ENCODE assay signal across 20 mouse cellular contexts in genomic region chr16:14304791-14305190, GRCm38 (mm10). TPM values are rescaled to one million over a fixed set of nuclear protein-coding genes. Genes with fewer than 3 reads are reported as not detected.
A peak's percentile ranks its signal among the peaks of the same experiment; 100 is the strongest.
DNase-seq lines count a peak whose midpoint lies in the region; ATAC-seq lines count a peak whose summit lies in the region.
"Had no signal": no experiment of that assay in that cellular context is flagged by ENCODE, and none has a peak within 500 bp of the region (broad histone marks: within the 10 kb centered on the region; RNA-seq: fewer than 3 reads in every experiment).

No protein-coding gene starts in this region.

- H3K9ac ChIP-seq in forebrain, embryonic 15.5 days (replicated peaks), result no peak overlapping the region
- H3K9ac ChIP-seq in intestine, embryonic 15.5 days, result no peak overlapping the region
- H3K9ac ChIP-seq: embryonic facial prominence, embryonic 12.5 days; forebrain, embryonic 12.5 days; forebrain, postnatal 0 days; heart, embryonic 12.5 days; hindbrain, embryonic 14.5 days had no signal

- H3K9me3 ChIP-seq in forebrain, embryonic 10.5 days, result no peaks in the 10 kb centered on the region
- H3K9me3 ChIP-seq in forebrain, embryonic 15.5 days, result no peaks in the 10 kb centered on the region
- H3K9me3 ChIP-seq in intestine, embryonic 15.5 days, result no peaks in the 10 kb centered on the region
- H3K9me3 ChIP-seq: embryonic facial prominence, embryonic 12.5 days; forebrain, embryonic 12.5 days; heart, embryonic 12.5 days; hindbrain, embryonic 10.5 days had no signal

- H3K4me1 ChIP-seq in forebrain, embryonic 10.5 days, result no peaks in the 10 kb centered on the region
- H3K4me1 ChIP-seq in forebrain, embryonic 15.5 days, result no peaks in the 10 kb centered on the region
- 0 out of 2 replicates have a peak, but pooled peaks cover 2% of the 10 kb centered on the region for H3K4me1 ChIP-seq in intestine, embryonic 15.5 days (replicated peaks)
- H3K4me1 ChIP-seq: embryonic facial prominence, embryonic 12.5 days; forebrain, embryonic 12.5 days; hindbrain, embryonic 10.5 days had no signal

- peaks cover 93% of the 10 kb centered on the region for H3K36me3 ChIP-seq in forebrain, embryonic 10.5 days (replicated peaks)
- peaks cover 64% of the 10 kb centered on the region for H3K36me3 ChIP-seq in forebrain, embryonic 15.5 days
- peaks cover 12% of the 10 kb centered on the region; the same call in 1 of the 2 replicates for H3K36me3 ChIP-seq in intestine, embryonic 15.5 days

- no peak overlapping the region for H3K27ac ChIP-seq in forebrain, embryonic 10.5 days
- no peak overlapping the region for H3K27ac ChIP-seq in forebrain, embryonic 15.5 days (replicated peaks)
- H3K27ac ChIP-seq in intestine, embryonic 15.5 days, result no peak overlapping the region
- H3K27ac ChIP-seq: embryonic facial prominence, embryonic 12.5 days; forebrain, embryonic 12.5 days; gastrocnemius, adult 2 months; hindbrain, embryonic 10.5 days; hindbrain, embryonic 14.5 days had no signal

- peak; percentile 6 for DNase-seq in forebrain, embryonic 10.5 days (ENCODE audit: extremely low spot score, low spot score)
- peak; percentile 65 for DNase-seq in testis, postnatal 10 days (ENCODE audit: low spot score)
- DNase-seq in testis, postnatal 14 days (ENCODE audit: low spot score), result no peak
- peak; percentile 25 for DNase-seq in NIH3T3 (ENCODE audit: low read depth)
- DNase-seq in cerebellum, adult 9-11 months, result no peak
- DNase-seq: cerebellum, adult 11 months; cerebellum, adult 8-10 months; cerebellum, postnatal 25 days; forebrain, postnatal 0 days; gastrocnemius, adult 2 months; gastrocnemius, postnatal 25 days; kidney, adult 11 months; kidney, adult 9 months had no signal

- 90% methylated on average over 3 of the region's 3 CpGs for WGBS in forebrain, embryonic 10.5 days
- 89% methylated on average over 3 of the region's 3 CpGs for WGBS in forebrain, embryonic 15.5 days
- 77% methylated on average over 3 of the region's 3 CpGs for WGBS in intestine, embryonic 15.5 days

- no peaks in the 10 kb centered on the region for H3K27me3 ChIP-seq in forebrain, embryonic 10.5 days (ENCODE audit: poor library complexity, severe bottlenecking)
- H3K27me3 ChIP-seq in forebrain, embryonic 15.5 days, result no peaks in the 10 kb centered on the region
- no peaks in the 10 kb centered on the region for H3K27me3 ChIP-seq in intestine, embryonic 15.5 days (replicated peaks)
- H3K27me3 ChIP-seq: embryonic facial prominence, embryonic 12.5 days; forebrain, embryonic 12.5 days; heart, embryonic 12.5 days had no signal

- no peak for ATAC-seq in forebrain, embryonic 15.5 days (replicated peaks)
- ATAC-seq in intestine, embryonic 15.5 days, result no peak
- ATAC-seq: forebrain, postnatal 0 days had no signal

- H3K4me3 ChIP-seq in forebrain, embryonic 10.5 days, result no peak overlapping the region
- no peak overlapping the region for H3K4me3 ChIP-seq in forebrain, embryonic 15.5 days
- H3K4me3 ChIP-seq in intestine, embryonic 15.5 days (replicated peaks), result no peak overlapping the region
- H3K4me3 ChIP-seq: embryonic facial prominence, embryonic 12.5 days; forebrain, embryonic 12.5 days; gastrocnemius, adult 2 months; heart, embryonic 12.5 days; hindbrain, embryonic 10.5 days had no signal

- H3K4me2 ChIP-seq in forebrain, embryonic 15.5 days (replicated peaks), result no peak overlapping the region
- no peak overlapping the region for H3K4me2 ChIP-seq in intestine, embryonic 15.5 days (replicated peaks)
- H3K4me2 ChIP-seq: embryonic facial prominence, embryonic 12.5 days; forebrain, embryonic 12.5 days; heart, embryonic 12.5 days; hindbrain, embryonic 14.5 days had no signal

RNA-seq across cellular contexts. Expression of gene Fopnl, which starts 12.4 kb away (rescaled TPM):
- polyA plus RNA-seq in forebrain, embryonic 10.5 days (2016; fragmentation: Nextera tagmentation; extraction: Ambion mirVana), result 141 and 149 TPM in 2 replicates
- 202 and 206 TPM in 2 replicates for polyA plus RNA-seq in forebrain, embryonic 15.5 days (2015; fragmentation: Nextera tagmentation; extraction: Ambion mirVana)
- polyA plus RNA-seq in intestine, embryonic 15.5 days (2015; fragmentation: Nextera tagmentation; extraction: Ambion mirVana), result 120 and 127 TPM in 2 replicates

RNA-seq across cellular contexts. Expression of gene Myh11, which starts 13.6 kb away (rescaled TPM):
- polyA plus RNA-seq in forebrain, embryonic 10.5 days (2016; fragmentation: Nextera tagmentation; extraction: Ambion mirVana), result 0.06 TPM in 1 of 2 replicates, not detected in the other
- 0.25 and 0.28 TPM in 2 replicates for polyA plus RNA-seq in forebrain, embryonic 15.5 days (2015; fragmentation: Nextera tagmentation; extraction: Ambion mirVana)
- polyA plus RNA-seq in intestine, embryonic 15.5 days (2015; fragmentation: Nextera tagmentation; extraction: Ambion mirVana), result 154 and 160 TPM in 2 replicates

RNA-seq across cellular contexts. Expression of gene Abcc1, which starts 56.6 kb away (rescaled TPM):
- polyA plus RNA-seq in forebrain, embryonic 10.5 days (2016; fragmentation: Nextera tagmentation; extraction: Ambion mirVana), result 9.8 and 10.4 TPM in 2 replicates
- polyA plus RNA-seq in forebrain, embryonic 15.5 days (2015; fragmentation: Nextera tagmentation; extraction: Ambion mirVana), result 8.9 and 11.2 TPM in 2 replicates
- 8.3 and 9.2 TPM in 2 replicates for polyA plus RNA-seq in intestine, embryonic 15.5 days (2015; fragmentation: Nextera tagmentation; extraction: Ambion mirVana)

Comparison
In these comparisons a context has a peak if more than half of its experiments do, and no peak if none do; other contexts are left out.
1. DNase-seq: peak in forebrain, embryonic 10.5 days (single experiment), testis, postnatal 10 days (single experiment) and NIH3T3 (single experiment); none in testis, postnatal 14 days (single experiment) and cerebellum, adult 9-11 months (single experiment).
2. RNA of gene Myh11, which starts 13.6 kb away (polyA plus RNA-seq): 154 to 160 TPM in intestine, embryonic 15.5 days; 0.25 to 0.28 TPM in forebrain, embryonic 15.5 days and 0.06 TPM in forebrain, embryonic 10.5 days; every median in the first group is over 100 times any median in the second.